Mouse (Mus musculus) mesoderm, embryonic 11.5 days (tissue): ENCODE measurements around the gene Slc31a2.
A peak's percentile ranks its signal among the peaks of the same experiment; 100 is the strongest.

Experiments
- DNase-seq: peaks from one replicate; pipeline ENCODE4 v3.0.0-alpha.2; 2012; ENCODE audit warnings: low read depth, low spot score

Slc31a2 gene

DNA sequence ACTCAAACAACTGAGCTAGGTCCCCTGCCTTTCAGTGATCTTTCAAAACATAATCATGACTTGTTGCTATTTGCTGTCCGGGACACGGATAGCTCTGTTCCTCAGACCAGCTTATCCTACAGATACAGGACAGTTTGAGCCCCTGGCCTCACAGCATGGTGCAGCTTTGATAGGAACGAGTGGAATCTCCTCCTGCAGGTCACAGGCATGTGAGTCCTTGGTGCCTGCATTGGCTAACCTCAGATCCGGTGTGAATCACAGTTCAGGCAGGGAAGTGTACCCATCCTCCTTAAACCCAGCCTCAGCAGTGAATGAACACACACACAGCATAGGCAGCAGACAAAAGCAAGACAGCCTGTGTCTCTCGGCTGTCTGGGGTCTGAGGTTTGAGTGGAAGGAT, 19.0 kb downstream of the Slc31a2 start:
- no peak for DNase-seq

DNA sequence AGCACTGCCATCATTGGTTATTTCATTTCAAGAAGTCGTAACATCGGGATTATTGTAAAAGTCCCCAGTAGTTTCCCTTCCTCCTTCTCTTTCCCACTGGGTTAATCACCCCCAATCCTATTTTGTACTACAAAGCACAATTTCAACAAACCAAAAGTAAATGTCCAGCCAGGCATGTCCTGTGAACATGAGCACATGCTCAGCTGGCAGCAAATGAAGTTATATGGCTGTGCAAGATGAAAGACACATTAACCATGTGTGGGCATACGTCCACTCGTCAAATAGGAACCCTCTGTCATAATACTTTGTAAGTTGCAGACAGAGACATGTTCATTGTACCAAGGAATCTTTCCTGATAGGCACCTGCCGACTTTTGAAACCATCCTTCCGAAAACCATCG, 20.6 kb downstream of the Slc31a2 start:
- no peak for DNase-seq

DNA sequence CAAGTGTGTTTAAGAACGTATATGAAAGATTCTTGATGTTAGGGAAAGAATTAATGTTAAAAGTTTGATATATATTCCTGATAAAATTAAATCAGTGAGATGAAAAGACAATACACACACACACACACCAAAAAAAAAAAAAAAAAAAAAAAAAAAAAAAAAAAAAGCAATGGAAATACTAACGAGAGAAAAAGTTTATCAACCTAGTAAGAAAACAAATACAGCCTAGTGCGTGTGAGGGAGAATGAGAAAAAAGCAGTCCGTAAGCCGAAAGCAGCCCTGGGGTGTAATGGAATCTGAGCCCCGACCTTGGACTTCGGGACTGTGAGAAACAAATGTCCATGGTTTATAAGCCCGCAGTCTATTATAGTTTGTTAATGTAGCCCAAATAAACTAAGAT, 23.2 kb downstream of the Slc31a2 start:
- no peak for DNase-seq

DNA sequence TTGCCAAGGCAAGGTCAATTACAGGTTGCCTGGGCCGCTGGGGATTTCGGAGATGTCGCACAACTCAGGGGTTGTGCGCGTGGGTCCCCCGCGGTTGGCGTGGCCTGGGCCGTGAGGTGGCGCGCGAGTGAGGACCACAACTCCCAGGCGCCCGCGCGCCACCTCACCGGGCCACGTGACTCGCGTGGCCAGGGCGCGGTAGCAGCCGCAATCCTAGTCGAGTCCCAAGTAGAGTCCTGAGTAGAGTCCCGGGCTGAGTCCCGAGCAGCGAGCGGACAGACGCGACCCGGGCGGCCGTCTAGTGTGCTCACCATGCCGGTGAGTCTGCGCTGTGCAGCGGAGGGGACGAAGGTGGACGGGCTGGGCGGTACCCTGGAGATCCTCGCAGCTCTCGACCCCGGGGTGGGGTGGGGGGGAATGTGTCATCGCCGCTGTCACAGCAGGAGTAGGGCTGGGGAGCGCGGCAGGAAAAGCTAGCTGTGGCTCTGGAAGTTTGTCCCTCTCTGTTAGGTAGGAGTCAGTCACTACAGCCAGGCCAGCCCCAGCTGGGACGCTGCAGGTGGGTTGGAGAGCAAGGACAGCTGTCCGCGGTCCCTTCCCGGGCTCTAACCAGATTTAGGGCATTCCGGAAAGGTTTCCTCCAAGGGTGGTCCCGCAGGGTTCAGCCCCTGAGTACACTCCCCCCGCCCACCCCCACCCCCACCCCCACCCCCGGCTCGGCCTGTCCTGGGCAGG, 24.1 kb downstream of the Slc31a2 start:
- peak; percentile 82 for DNase-seq

DNA sequence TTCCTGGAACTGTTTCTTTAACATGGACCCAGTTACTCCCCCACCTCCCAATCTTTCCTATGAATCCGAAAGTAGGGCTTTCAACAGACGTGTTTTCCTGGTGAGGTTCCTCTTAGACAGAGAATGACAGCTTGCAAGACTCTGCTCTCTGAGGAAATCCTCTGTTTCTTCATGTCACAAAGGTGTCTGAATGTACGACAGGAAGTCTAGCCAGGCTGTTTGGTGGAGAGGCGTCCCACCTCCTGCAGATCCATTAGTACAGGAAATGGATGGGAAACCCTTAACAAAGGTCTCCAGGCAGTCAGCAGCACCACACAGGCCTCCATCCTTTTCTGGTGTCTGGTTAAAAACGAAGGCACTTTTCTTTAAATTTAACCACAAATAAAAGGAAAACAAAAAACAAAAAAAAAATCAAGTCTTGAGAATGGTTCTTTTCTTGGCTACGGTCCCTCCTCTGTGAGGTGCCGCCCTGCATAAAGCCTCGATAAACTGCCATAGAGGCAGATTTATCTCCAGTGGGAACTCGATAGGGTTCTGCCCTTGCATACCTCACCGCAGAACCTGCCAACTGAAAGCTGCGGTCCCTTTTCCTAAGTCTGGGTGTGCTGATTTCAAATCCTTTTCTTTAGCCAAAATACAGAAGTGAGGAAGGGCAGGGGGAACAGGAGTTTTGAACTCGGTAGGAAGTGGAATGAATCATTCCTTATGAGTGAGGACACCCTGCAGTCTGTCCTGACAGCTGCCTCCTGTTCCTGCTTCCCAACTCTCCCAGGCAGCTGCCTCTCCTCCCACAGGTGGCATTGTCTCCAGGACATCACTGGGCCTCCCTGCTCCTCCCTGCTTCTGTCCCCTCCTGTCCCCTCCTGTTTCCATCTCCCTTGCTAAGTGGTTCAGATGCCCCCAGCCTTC, 24.9 kb downstream of the Slc31a2 start:
- peak; percentile 30 for DNase-seq

DNA sequence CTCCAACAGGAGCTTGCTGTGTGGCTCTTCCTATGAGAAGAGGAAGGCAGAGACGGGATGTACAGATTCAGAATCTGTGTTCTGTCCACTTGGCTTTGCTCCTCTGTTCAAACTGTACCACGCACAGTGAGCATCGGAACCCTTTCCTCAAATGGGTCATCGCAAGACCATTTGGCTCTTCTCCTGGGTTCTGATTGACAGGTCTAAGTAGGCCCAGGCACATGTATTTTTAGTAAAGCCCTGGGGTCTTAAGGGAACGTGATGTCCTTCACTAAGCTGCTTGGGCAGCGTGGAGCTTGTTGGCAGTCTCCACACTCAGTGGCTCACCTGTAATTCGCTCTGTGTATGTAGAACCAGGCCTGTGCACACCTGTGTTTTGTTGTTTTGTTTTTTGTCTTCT, 26.9 kb downstream of the Slc31a2 start:
- DNase-seq: no peak

DNA sequence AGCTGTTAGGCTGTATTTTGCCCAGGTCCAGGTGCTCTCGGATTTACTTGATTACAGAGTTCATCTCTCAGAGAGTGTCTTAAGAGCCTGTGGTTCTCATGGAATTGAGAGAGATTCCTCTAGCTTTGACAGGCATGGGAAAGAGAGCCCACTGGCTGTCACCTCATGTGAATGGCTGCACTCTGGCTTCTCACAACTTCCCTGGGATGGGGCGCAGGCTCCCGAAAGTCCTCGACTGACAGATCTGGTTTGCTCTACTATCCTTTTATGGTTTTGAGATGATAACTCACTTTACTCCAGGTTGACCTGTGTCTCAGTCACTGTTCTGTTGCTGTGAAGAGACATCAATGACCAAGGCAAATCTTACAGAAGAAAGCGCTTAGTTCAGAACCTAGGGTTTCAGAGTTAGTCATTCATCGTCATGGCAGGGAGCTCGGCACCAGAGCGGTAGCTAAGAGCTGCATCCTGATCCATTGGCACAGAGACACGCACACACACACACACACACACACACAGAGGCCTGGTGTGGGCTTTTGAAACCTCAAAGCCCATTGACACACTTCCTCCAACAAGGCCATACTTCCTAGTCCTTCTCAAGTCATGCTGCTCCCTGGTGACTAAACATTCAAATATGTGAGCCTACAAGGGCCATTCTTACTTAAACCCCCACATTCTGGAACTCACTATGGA, 28.6 kb downstream of the Slc31a2 start:
- DNase-seq: no peak

DNA sequence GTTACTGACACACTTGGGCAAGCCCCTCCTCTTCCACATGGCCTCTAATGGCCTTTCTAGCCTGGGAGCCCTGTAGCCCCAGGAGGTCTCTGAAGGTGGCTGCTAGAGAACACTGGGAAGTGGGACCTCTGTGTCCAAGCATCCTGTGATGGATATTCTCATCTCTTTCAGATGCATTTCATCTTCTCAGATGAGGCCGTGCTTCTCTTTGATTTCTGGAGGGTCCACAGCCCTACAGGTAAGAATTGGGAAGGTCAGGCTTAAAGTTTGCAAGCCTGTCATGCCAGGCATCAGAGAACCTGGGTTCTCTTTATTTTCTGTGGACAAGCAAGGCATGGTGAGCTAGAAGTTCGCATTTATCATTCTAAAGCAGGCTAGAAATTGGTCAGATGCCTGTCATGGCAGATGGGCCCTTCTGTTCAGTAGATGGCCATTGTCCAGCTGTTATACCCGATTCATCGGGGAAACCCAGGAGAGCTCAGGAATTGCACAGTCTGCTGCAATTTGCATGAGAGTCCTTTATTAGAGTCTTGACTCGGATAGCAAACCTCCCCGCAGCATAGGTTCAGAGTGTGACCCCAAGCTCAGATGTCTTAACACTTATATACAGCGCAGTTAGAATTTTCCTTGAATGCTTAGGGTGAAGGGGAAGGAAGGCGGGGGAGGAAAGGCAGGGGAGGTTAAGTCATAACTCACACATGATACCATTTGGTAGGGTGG, 30.3 kb downstream of the Slc31a2 start:
- peak; percentile 67 for DNase-seq

DNA sequence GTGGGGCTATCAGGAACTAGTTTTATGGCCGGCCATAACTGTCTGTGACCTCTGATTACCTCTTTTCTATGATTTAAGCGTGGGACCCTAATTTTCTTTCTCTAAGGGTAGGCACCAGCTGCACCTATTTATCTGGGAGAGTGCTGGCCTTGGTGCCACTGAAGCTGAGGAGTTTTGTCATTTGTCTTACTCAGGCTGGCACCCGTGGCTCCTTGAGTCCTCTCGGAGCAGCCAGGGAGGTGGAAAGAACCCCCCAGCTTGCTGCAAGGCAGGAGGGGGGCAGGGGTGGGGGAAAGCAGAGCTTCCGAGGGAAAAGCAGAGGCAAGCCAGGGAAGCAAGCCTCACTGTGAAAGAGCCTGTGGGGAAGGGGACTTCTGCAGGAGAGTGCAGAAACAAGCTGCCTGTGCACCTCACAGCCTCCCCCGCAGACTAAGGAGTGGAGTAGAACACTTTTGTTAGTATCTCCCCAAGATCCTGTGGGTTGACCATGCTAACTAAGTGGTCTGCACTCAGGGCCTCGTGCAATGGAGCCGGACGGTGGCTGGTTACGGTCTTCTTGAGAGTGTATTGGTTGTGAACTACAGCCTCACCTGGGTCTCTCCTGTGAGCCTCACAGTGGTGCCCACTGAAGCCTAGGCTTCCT, 31.0 kb downstream of the Slc31a2 start:
- peak; percentile 70 for DNase-seq

DNA sequence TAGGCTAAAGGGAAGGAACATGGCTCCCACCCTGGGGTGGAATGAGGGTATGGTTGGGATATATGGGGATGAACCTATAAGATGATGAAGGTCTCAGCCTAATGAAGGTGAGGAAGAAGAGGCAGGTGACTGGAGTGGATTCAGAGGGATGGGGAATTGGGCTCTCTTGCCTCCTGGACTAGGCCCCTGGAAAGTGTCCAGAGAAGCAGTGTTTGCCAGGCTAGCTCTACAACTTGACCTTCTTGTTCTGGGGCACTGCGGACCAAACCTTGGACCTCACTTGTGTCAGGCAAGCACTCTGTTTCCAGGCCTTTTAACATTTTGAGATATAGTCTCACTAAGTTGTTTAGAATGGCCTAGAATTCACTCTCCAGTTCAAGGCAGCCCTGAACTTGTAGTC, 32.4 kb downstream of the Slc31a2 start:
- no peak for DNase-seq

DNA sequence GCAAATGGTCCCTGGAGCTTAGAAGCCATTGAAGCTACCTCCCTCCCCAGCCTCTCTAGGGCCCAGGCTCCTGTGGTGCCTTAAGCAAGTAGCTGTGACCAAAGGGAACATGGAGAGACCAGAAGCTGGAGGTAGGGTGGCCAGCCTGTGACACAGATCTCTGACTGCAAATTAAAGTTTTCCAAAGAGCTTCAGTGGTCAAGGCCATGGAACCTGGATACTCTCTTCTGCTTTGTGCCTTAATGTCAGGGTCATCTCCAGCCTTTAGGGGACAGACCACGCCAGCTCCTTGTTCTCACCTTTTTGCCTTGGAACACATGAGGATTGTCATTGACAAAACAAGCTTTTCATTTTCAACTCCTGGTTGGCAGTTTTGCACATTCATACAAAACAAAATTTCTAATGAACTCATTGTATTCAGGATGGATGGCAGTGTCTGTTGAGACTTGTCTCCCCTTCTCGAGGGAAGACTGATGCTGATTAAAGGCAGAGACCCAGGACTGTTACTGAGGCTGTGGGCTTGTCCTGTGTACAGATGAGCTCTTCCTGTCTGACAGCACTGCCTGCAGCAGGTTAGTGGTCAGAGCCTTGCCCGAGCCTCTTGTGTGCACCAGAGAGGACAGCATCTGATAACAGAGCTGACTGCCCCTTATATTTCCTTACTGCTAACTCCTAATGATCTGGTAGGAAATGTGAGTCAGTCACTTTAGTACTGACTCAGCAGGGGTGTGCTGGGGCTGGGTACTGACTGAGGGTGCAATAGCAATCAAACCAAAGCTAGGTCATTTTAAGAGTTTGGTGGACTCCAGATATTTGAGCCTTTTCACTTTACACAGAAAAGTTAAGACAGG, 35.1 kb downstream of the Slc31a2 start:
- no peak for DNase-seq

DNA sequence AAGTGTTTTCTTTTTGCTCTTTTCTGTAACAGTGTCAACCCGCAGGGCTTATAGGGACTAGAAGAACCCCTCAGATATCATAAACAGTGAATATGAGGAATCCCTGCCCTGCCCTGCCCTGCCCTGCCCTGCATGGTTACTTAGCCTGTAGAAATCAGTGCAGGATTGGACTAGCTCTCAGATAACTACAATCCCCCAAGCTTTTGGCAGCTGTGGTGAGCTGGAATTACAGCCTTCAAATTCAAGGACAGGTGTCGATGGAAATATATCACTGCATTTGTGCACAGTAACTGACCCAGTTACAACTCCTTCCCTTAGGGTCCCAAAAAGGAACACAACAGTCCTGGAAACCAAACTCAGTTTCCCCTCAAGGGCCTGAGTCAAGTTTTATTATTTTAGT, 37.6 kb downstream of the Slc31a2 start:
- DNase-seq: no peak

DNA sequence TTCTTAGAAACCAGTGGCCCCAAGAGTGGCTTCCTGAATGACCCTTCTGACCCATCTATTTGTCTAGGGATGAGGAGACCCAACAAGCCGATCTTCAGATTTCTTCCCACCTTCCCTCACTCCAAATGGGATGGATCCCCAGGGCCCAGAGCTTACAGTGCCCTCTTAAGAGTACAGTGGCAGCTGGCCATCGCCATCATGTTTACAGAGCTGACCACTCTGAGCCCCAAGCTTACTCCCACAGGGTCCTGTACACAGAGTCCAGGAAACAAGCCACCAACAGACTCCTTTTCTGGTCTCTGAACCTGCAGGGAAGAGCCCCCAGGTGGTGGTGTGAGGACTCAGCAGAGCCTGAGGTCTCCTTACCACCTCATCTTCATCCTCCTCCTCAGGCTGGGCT, 40.4 kb downstream of the Slc31a2 start:
- no peak for DNase-seq

DNA sequence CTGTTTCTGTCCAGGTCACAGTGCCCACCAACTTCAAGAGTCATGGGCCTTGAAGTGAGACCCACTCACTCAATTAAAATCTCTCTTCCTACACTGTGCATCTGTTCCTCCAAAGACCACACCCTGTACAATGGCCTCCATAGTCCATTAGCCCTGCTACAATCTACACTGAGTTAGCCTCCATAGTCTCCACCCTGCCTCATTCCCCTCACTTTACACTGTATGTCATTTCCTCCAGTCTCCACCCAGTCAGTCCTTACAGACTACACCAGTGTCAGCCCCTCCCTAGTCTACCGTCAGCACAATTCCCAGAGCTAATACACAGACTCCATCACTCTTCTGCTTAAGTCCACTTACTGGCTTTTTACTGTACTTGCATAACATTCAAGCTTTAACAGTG, 40.9 kb downstream of the Slc31a2 start:
- no peak for DNase-seq

DNA sequence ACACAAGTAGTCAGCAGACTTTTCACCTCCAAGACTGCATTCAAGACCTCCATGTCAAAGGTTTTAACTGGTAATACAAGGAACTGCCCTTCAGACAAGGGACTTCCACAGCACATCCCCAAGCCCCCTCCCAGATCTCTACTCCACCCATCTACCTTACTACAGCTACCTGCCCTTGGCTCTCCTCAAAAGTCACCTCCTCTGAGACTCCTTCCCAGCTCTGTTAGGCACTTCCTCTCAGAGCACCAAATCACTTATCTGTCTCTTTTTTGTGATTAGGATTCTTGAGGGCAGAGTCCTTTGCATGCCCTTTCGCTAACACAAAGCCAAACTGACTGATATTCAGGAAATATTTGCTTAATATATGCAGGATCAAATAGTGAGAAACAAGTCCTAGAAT, 43.9 kb downstream of the Slc31a2 start:
- DNase-seq: no peak

DNA sequence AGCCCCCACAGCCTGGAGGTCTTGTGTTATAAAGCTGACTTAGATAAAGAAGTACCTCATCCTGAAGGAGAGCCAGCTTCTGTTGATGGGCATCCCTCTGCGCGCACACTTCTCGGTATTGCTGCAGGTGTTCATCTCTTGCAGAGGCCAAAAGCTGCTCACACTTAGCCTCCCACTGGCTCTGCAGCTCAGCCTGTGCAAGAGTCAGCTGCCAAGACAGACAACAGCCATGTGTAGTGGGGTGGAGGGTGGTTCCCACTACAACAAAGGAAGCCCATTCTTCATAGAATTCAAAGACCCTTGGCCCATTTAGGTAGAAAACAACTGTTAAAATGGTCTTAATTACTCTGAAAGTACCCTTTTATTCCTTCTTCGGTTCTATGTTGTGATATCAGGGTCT, 44.5 kb downstream of the Slc31a2 start:
- no peak for DNase-seq

DNA sequence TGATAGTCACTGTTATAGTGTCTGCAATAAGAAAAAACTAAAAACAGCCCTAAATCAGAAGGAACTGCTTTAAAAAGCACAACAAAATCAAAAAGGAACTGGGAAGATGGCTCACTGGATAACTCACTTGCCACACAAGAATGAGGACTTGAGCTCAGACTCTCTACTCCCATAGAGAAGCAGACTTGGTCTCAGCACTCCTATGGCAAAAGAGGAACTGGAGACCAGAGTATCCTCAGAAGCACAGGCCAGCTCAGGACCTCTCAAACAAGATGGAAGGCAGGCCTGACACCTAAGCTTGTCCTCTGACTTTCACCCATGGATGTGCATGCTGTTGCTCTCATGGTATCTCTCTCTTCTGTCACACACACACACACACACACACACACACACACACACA, 46.0 kb downstream of the Slc31a2 start:
- DNase-seq: no peak

DNA sequence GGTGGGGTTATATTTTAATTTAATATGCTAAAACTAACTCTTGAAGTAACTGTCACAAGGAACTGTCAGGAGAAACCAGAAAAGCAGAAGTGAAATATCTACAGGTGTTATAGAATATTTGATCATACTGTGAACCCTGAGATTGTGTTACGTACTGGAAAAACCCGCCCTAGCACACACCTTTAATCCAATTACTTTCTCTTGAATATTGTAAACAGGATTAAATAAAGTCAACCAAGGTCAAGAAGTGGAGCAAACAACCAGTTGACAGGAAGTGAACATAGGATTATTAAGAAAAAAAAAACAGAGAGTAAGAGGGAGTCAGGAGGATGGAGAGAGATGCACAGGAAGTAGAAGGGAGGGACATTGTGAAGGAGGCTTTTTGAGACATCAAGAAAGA, 50.5 kb downstream of the Slc31a2 start:
- no peak for DNase-seq

DNA sequence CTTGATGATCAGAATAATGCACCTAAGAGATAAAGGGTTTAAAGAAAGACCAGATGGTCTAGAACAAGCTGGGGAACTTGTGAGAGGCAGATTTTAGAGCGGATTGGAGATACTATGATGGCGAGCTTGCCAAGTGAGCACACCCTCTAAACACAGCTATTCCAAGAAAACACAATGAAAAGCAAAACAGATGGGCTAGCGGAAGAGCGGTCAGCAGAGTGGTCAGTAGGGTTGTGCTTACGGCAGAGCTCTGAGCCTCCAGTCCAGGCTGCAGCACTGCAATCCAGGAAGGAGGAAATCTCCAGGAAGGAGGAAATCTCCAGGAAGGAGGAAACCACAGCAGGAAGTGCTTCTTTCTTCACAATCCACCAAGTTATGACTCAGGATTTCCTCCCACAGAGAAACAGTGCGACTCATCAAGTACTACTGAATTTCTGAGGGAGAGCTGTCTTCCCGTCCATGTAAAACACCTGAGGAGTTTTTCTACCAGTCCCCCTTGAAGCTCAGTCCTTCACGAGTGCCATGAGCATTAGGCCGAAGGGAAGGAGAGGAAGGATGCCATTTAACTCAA, 51.4 kb downstream of the Slc31a2 start:
- DNase-seq: no peak

DNA sequence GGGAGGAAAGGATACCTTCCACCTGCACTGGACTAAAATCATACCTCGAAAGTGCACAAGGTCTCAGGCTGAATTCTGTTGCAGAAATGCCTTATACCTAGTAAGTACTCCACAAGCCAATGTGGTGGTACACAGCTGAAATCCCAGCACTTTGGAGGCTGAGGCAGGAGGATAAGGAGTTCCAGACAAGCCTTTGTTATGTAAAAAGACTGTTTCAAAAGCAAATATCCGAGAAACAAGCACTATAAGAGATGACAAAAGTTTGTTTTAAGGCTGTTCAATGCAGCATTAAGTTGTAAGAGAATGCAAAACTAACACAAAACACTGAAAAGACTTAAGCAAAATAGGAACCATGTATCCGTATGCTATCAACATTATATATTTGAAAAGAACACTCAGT, 52.2 kb downstream of the Slc31a2 start:
- DNase-seq: no peak
